Mouse (Mus musculus): Measurements from ENCODE around the gene Gm11634. TPM values are rescaled to one million over a fixed set of nuclear protein-coding genes. Genes with fewer than 3 reads are reported as not detected.
"Not testable (repeated sequence)": the region's sequence is repeated elsewhere in the genome, so short reads cannot be mapped to it uniquely, and the experiment has no call there.

The Gm11634 gene
- total RNA-seq, 2 experiments from 2014 or later: not detected

DNA sequence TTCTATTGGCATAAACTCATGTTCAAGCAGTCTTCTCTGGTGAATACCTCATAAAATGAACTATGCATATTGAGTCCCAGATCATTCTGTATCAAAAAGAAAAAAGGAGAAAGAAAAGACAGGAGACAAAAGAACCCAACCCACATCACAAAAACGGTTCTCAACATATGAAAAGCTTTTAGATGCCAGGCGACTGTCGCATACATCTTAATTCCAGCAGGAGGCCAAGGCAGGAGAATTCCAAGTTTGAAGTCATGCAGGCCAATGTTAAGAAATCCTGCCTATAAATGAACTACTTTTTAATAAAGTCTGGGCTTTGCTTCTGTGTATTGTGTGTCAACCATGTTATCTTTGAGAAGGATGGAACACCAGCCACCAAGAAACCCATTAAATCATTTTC lies 5.1 kb upstream of the Gm11634 start:
- TF ChIP-seq CTCF (IDR thresholded peaks at IDR 0.05): no peak
- intact Hi-C loops (cut with DNase I): no loop called here

DNA sequence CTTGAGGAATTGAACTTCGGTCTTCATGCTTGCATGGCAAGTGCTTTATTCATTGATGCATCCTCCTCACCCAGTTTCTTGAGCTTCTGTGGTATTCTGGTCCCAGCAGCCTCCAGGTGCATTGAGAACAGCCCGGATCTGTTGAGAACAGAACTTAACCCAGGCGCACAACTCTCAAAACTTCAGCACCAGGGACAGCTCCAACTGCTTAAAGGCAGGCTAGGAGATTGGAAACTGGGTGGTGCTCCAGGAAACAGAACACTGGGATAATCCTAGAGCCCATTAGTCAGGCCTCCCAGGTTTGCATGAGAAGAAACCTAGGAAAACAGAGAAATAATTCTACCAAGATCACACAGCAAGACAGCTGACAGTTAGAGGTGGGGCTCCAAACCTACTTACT lies 3.4 kb upstream of the Gm11634 start:
- H3K4me3 ChIP-seq: no peak overlapping the region
- peak; percentile 56 for DNase-seq
- intact Hi-C loops (cut with DNase I): no loop called here
- TF ChIP-seq CTCF (IDR thresholded peaks at IDR 0.05): no peak
- no peak overlapping the region for H3K27ac ChIP-seq

More for the DNA sequence above, 5.1 kb upstream of the Gm11634 start:
- Histone ChIP-seq H3K27ac (no peak overlapping the region), H3K4me3 (peak overlapping the region; percentile 78)
- DNase-seq: no peak

DNA sequence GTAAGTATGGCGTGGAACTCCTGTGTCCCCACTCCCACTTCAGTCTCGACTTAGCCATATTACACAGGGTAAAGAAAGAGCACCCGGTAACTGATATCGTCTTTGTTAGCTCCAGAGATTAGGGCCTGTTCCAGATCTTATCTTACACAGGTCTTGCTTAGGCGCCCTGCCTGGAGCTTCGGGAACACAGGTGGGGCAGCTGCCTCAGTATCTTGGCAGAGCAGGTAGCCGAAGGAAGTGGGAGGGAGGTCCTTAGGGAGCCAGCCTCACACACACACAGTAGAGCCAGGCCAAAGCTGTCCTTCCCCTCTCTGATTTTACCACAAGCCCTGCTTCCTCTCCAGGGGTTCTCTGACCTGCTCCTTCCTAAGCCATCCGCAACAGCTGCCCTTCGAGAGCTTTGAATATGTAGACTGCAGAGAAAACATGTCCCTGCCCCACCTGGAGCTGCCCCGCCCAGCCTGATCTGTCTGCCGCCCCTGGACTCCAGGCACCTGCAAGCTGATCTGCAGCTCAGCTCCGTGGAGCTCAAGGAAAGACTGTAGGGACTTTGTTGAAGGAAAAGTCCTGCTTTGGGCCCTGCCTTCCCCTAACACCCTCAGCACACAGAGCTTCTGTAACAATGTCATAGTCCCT lies 8.9 kb downstream of the Gm11634 start:
- TF ChIP-seq CTCF (IDR thresholded peaks at IDR 0.05): no peak
- no peak overlapping the region for H3K27ac ChIP-seq
- intact Hi-C loops (cut with DNase I): no loop called here
- no peak for DNase-seq
- H3K4me3 ChIP-seq: no peak overlapping the region

GRCm38 (mm10) chr11:101589444-101589843 lies 9.6 kb downstream of the Gm11634 start:
- DNase-seq: peak; percentile 49
- H3K27ac ChIP-seq: 0 out of 2 replicates have a peak overlapping the region, but pooled peaks have one; percentile 16
- peak; percentile 96 for TF ChIP-seq CTCF (IDR thresholded peaks at IDR 0.05)
- intact Hi-C loops (cut with DNase I): no loop called here
- no peak overlapping the region for H3K4me3 ChIP-seq

GRCm38 (mm10) chr11:101588868-101589267 lies 10.2 kb downstream of the Gm11634 start:
- no peak for DNase-seq
- intact Hi-C loops (cut with DNase I): no loop called here
- no peak for TF ChIP-seq CTCF (IDR thresholded peaks at IDR 0.05)
- H3K4me3 ChIP-seq: no peak overlapping the region
- H3K27ac ChIP-seq: no peak overlapping the region

DNA sequence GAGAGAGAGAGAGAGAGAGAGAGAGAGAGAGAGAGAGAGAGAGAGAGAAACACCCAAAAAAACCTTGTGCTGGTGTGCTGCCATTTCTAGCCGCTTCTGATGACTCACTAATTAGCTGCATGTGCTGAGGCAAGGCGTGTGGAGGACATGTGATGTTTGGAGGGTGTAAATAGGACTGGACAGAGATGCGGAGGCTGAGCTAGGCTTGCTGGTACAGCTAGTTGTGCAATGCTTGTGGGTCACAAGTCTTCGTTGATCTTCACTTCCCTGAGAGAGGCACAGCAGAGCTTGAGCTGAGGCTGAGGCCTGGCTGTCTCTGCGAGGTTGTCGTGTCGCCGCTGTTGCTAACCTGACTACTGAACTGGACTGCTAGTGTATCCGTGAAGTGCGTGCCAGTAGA lies 11.4 kb downstream of the Gm11634 start:
- Histone ChIP-seq H3K4me3 (no peak overlapping the region), H3K27ac (peak overlapping the region; percentile 6; the same call in 1 of the 2 replicates)
- DNase-seq: no peak
- intact Hi-C loops (cut with DNase I): no loop called here
- TF ChIP-seq CTCF (IDR thresholded peaks at IDR 0.05): no peak

- no peak for TF ChIP-seq CTCF (IDR thresholded peaks at IDR 0.05)
- no peak overlapping the region for H3K27ac ChIP-seq
- intact Hi-C loops (cut with DNase I): no loop called here
- DNase-seq: no peak
- H3K4me3 ChIP-seq: no peak overlapping the region
Measured at GRCm38 (mm10) chr11:101585805-101586204, 13.3 kb downstream of the Gm11634 start.

DNA sequence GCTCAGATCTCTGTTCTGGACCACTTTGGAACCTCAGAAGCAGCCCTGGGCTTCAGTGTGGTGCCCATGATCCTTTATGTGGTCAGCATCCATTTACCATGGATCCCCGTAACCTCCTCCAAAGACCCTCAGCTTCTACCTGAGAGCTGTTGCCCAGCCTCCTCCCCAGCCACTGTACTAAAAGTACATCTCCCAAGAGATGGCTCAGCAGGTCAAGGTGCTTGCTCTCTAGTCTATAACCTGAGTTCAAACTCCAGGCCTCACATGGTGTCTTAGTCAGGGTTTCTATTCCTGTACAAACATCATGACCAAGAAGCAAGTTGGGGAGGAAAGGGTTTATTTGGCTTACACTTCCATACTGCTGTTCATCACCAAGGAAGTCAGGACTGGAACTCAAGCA lies 14.0 kb downstream of the Gm11634 start:
- H3K27ac ChIP-seq; DNase-seq; intact Hi-C loops (cut with DNase I); H3K4me3 ChIP-seq: not testable (repeated sequence)

DNA sequence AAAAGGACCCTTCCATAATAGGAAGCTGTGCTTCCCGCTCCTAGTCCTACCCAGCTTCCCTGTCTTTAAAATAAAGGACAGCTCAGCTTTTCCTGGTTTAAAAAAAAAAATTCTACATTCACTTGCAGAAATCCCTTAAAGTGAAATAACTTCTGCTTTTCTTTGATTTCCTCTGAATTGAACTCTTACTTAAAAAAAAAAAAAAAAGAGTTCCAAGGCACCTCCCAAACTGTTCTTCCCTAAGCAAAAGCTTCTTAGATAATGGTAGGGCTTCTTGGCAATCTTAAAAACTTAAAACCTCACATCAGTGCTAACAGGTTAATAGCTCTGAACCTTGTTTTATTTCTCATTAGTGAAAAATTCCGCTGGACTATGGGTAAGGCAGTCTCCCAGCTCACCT lies 15.9 kb downstream of the Gm11634 start:
- DNase-seq: no peak
- Histone ChIP-seq H3K4me3 (peak overlapping the region; percentile 25), H3K27ac (peak overlapping the region; percentile 81; the same call in 1 of the 2 replicates)
- intact Hi-C loops (cut with DNase I): no loop called here
- TF ChIP-seq CTCF (IDR thresholded peaks at IDR 0.05): no peak

DNA sequence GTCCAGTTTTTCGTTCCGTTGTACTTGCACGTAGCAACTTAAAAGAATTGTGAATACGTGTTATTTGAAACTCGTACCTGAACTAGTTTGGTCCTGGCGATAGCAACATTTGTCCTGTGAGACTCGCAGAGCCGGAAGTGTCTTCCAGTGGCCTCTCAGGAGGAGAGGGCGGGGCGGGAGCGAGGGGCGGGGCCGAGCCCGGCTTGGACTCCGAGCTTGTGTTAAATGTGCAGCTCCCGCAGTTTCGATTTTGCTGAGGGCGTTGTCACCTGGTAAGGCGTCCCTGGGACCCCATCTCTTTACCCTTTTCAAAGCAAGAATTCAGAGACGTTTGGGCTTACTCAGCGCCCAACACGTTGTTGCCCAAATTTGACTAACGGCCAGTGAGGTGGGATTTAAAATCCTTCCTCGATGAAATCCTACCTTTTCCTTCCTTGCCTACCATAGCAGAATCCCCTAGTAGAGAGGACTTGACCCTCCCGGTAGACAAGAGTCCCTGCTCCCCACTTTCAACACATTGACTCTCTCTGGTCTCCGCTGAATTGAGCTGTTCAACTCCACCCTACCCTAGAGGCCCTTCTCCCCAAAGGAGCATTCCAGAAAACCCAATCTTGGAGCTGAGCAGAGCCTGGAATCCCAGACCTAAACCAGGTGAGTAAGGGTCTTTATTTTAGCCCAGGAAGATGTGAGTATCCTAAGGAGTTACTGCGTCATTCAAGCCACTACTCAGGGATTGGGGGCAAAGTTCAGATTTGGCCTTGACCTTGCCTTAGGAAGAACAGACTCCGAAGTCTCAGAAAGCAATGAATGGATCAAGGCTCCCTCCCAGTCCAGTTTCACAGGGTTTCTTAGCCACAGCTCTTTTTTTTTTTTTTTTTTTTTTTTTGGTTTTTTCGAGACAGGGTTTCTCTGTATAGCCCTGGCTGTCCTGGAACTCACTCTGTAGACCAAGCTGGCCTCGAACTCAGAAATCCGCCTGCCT lies 16.7 kb downstream of the Gm11634 start, which contains the start of gene Tmem106a:
Gene Tmem106a, plus strand, starts transcription at position 189 of the 982 bp plus-strand sequence.
- H3K4me3 ChIP-seq: peak within 1 kb of the TSS; percentile 69
- H3K27ac ChIP-seq: peak within 1 kb of the TSS; percentile 81
- intact Hi-C loops (cut with DNase I): no loop called here
- peak; percentile 75 for DNase-seq
- TF ChIP-seq CTCF (IDR thresholded peaks at IDR 0.05): no peak

- no peak for TF ChIP-seq CTCF (IDR thresholded peaks at IDR 0.05)
- Histone ChIP-seq H3K4me3 (no peak overlapping the region), H3K27ac (no peak overlapping the region)
- intact Hi-C loops (cut with DNase I): no loop called here
- DNase-seq: no peak
Measured at GRCm38 (mm10) chr11:101581081-101581764, 17.8 kb downstream of the Gm11634 start.

- DNase-seq: no peak
- no peak overlapping the region for H3K27ac ChIP-seq
- intact Hi-C loops (cut with DNase I): loop anchor here (10.0 kb wide), 1 partner anchor 159 kb away; the partner anchor contains the start of gene Dhx8
- no peak overlapping the region for H3K4me3 ChIP-seq
- TF ChIP-seq CTCF (IDR thresholded peaks at IDR 0.05): peak; percentile 27; the same call in 1 of the 2 replicates
Measured at GRCm38 (mm10) chr11:101576116-101576515, 22.9 kb downstream of the Gm11634 start.
